Comparison of ENCODE assay signal across 7 mouse cellular contexts in the genomic region with DNA sequence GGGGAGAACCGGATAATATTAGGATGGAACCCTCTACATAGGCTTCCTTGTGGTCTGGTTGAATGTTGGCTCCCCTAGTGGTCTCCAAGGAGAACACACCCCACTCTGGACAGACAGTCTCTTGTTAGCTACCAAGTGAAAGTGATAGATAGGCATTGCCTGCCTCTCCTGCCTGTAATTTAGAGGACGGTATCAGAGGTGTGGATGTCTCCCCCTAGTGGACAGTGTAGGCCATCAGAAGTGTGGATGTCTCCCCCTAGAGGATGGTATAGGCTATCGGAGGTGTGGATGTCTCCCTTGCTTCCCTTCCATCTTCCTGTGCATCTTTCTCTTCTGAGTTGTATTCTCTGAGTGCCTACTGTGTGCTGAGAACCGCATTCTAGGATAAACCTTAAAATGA. TPM values are rescaled to one million over a fixed set of nuclear protein-coding genes. Genes with fewer than 3 reads are reported as not detected.
DNase-seq lines count a peak whose midpoint lies in the region; ATAC-seq and TF ChIP-seq lines count a peak whose summit lies in the region.

No protein-coding gene starts in this region.

- intact Hi-C loops in heart, postnatal 14 days (cut with DNase I) = no loop called here

- peak; percentile 91 for DNase-seq in MEL-GATA-1-ER (ENCODE audit: extremely low read depth, low read depth)
- peak; percentile 33 to 65 for DNase-seq in heart, postnatal 14 days
- DNase-seq in layer of hippocampus, adult 9-10 months (ENCODE audit: low spot score) = peak; percentile 48
- DNase-seq in lung, postnatal 10 days = peak; percentile 80
- peak; percentile 80 for DNase-seq in retina, postnatal 7 days (ENCODE audit: low read depth, low spot score)

- TF ChIP-seq POLR2A in bone marrow macrophage, adult 2 months (IDR thresholded peaks at IDR 0.05; ENCODE audit: borderline replicate concordance, low read depth, low read length) = no peak

- no peak overlapping the region for H3K27ac ChIP-seq in bone marrow macrophage, adult 2 months (ENCODE audit: insufficient read depth, low read depth, low read length)

- peak; percentile 91 for ATAC-seq in erythroblast, adult 5-6 weeks (replicated peaks; ENCODE audit: low FRiP score, poor library complexity, severe bottlenecking)

- TF ChIP-seq CTCF in bone marrow macrophage, adult 2 months (IDR thresholded peaks at IDR 0.05; ENCODE audit: low read depth, low read length) = peak; percentile 97

- no peak overlapping the region for H3K4me3 ChIP-seq in bone marrow macrophage, adult 2 months (ENCODE audit: insufficient read depth, low read length)

- H3K4me1 ChIP-seq in bone marrow macrophage, adult 2 months (ENCODE audit: control insufficient read depth, insufficient read depth, low read length) = no peaks in the 10 kb centered on the region

RNA-seq across cellular contexts. Expression of gene Ddost, which starts 21.7 kb away (rescaled TPM):
- 112 and 119 TPM in 2 replicates for polyA plus RNA-seq in bone marrow macrophage, adult 2 months (2012; ENCODE audit: insufficient read depth, insufficient read length, missing spikeins)
- 48.2 and 52.5 TPM in 2 replicates for total RNA-seq in erythroblast, adult 5-6 weeks (2015; ENCODE audit: low replicate concordance)
- total RNA-seq in erythroblast, adult 5-6 weeks (2017; ENCODE audit: low replicate concordance) = 27.2 and 36.8 TPM in 2 replicates
- 10 to 100 TPM; 65.7 to 69.2 TPM for total RNA-seq in heart, postnatal 14 days (2021)

RNA-seq across cellular contexts. Expression of gene Kif17, which starts 32.6 kb away (rescaled TPM):
- not detected in 2 replicates for polyA plus RNA-seq in bone marrow macrophage, adult 2 months (2012; ENCODE audit: insufficient read depth, insufficient read length, missing spikeins)
- 3.3 TPM in 1 of 2 replicates, not detected in the other for total RNA-seq in erythroblast, adult 5-6 weeks (2015; ENCODE audit: low replicate concordance)
- 0.26 and 1.3 TPM in 2 replicates for total RNA-seq in erythroblast, adult 5-6 weeks (2017; ENCODE audit: low replicate concordance)
- total RNA-seq in heart, postnatal 14 days (2021) = under 1 TPM; 0.12 TPM

RNA-seq across cellular contexts. Expression of gene Sh2d5, which starts 32.6 kb away (rescaled TPM):
- polyA plus RNA-seq in bone marrow macrophage, adult 2 months (2012; ENCODE audit: insufficient read depth, insufficient read length, missing spikeins) = 0.16 TPM in 1 of 2 replicates, not detected in the other
- total RNA-seq in erythroblast, adult 5-6 weeks (2015; ENCODE audit: low replicate concordance) = 3.1 and 6.3 TPM in 2 replicates
- total RNA-seq in erythroblast, adult 5-6 weeks (2017; ENCODE audit: low replicate concordance) = 5.4 and 6.4 TPM in 2 replicates
- under 1 TPM; 0.07 to 0.50 TPM for total RNA-seq in heart, postnatal 14 days (2021)

RNA-seq across cellular contexts. Expression of gene Pink1, which starts 43.3 kb away (rescaled TPM):
- polyA plus RNA-seq in bone marrow macrophage, adult 2 months (2012; ENCODE audit: insufficient read depth, insufficient read length, missing spikeins) = 79.8 and 87.1 TPM in 2 replicates
- total RNA-seq in erythroblast, adult 5-6 weeks (2015; ENCODE audit: low replicate concordance) = 52.7 and 58.8 TPM in 2 replicates
- total RNA-seq in erythroblast, adult 5-6 weeks (2017; ENCODE audit: low replicate concordance) = 91.2 and 111 TPM in 2 replicates
- 100 to 1,000 TPM; 367 to 392 TPM for total RNA-seq in heart, postnatal 14 days (2021)
